Mouse (Mus musculus): Measurements from ENCODE around the gene Treh. TPM values are rescaled to one million over a fixed set of nuclear protein-coding genes. Genes with fewer than 3 reads are reported as not detected.

Treh gene
- not detected for polyA plus RNA-seq (2012; fragmentation: generic; extraction: Trizol)

GRCm38 (mm10) chr9:44673005-44673404, at the start of gene Treh:
Gene Treh, plus strand, starts transcription at chr9:44673233.

DNA sequence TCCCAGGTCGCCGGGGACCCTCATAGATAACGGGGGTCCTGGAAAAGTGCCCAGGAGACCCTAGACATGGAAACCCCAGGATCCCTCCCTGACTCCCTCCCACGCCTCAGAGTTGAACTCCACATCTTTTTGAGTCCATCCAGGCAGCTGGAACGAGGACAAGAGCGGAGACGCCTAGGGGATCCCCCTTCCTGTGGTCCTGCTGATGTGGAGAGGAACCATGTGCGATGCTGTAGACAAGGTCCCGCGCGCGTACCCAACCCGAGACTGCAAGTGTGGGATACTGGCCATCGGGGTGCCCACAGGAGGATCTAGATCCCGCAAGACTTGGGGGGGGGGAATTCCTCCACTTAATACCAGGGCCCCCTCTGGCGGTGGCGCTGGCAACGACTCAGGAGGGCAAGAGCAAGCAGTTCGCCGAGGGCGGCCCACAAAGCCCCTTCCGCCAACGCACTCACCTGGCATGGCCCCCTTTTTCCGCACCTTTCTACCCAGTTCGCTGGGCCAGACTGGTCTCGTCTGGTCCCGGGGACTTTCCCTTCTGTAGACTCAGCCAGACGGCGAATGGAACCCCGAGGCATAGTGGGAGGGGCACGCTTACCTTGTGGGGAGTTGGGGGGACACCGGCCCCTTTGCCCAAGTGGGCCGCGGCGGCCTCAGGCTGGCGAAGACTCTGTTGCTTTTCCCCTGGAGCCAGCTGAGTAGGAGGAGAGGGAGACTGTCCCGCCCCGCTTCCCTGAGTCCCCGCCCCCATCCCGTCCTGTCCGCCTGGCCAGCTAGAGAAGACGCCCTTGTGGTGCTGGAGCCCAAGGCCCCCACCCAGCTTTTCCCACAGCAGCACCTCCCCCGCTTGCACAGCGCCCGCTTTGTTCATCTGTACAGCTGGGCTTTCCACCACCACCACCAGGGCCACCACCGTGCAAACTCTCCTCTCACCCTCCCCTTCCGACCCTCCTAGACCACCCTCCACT, 61.8 kb downstream of the Treh start, which contains the start of gene Phldb1:
Gene Phldb1, minus strand, starts transcription at position 675 of the 971 bp plus-strand sequence.

Other genes with a start within 250 kb of the Treh start
- not detected for gene Foxr1, start 232.1 kb upstream of the Treh start, polyA plus RNA-seq (2012; fragmentation: generic; extraction: Trizol)
- under 1 TPM in 1 of 2 experiments, not detected in 1; 0.07 TPM for gene Upk2, start 218.3 kb upstream of the Treh start, polyA plus RNA-seq (2012; fragmentation: generic; extraction: Trizol)
- gene Bcl9l, start 190.4 kb upstream of the Treh start, polyA plus RNA-seq (2012; fragmentation: generic; extraction: Trizol): 10 to 100 TPM; 22.2 to 90.8 TPM
- gene Cxcr5, start 111.4 kb upstream of the Treh start, polyA plus RNA-seq (2012; fragmentation: generic; extraction: Trizol): under 1 TPM; 0.02 to 0.15 TPM
- 10 to 100 TPM in 1 of 2 experiments, 1 to 10 TPM in 1; 2.6 to 31.0 TPM for gene Ddx6, start 68.3 kb upstream of the Treh start, polyA plus RNA-seq (2012; fragmentation: generic; extraction: Trizol)
- 10 to 100 TPM; 36.0 to 71.8 TPM for gene Phldb1, start 62.0 kb downstream of the Treh start, polyA plus RNA-seq (2012; fragmentation: generic; extraction: Trizol)
- gene Arcn1, start 94.6 kb downstream of the Treh start, polyA plus RNA-seq (2012; fragmentation: generic; extraction: Trizol): 10 to 100 TPM in 1 of 2 experiments, 1 to 10 TPM in 1; 3.3 to 36.5 TPM
- 100 to 1,000 TPM in 1 of 2 experiments, 10 to 100 TPM in 1; 73.3 to 174 TPM for gene Ift46, start 94.7 kb downstream of the Treh start, polyA plus RNA-seq (2012; fragmentation: generic; extraction: Trizol)
- under 1 TPM; 0.06 to 0.66 TPM for gene Tmem25, start 126.1 kb downstream of the Treh start, polyA plus RNA-seq (2012; fragmentation: generic; extraction: Trizol)
- gene Ttc36, start 129.8 kb downstream of the Treh start, polyA plus RNA-seq (2012; fragmentation: generic; extraction: Trizol): under 1 TPM; 0.32 to 0.42 TPM
- 1 to 10 TPM in 1 of 2 experiments, under 1 TPM in 1; 0.73 to 6.6 TPM for gene Kmt2a, start 208.1 kb downstream of the Treh start, polyA plus RNA-seq (2012; fragmentation: generic; extraction: Trizol)
- 100 to 1,000 TPM; 395 to 672 TPM for gene Atp5l, start 247.5 kb downstream of the Treh start, polyA plus RNA-seq (2012; fragmentation: generic; extraction: Trizol)

Measured in C3H10T1/2 (cell line).